Comparison of ENCODE assay signal across 23 mouse cellular contexts in genomic region chr9:100252409-100252808, GRCm38 (mm10).
"Had no signal": no experiment of that assay in that cellular context is flagged by ENCODE, and none has a peak within 500 bp of the region (broad histone marks: within the 10 kb centered on the region; RNA-seq: fewer than 3 reads in every experiment).

No protein-coding gene starts in this region.

- H3K9ac ChIP-seq: heart, embryonic 12.5 days; hindbrain, embryonic 12.5 days; hindbrain, embryonic 14.5 days; intestine, embryonic 15.5 days; limb, embryonic 15.5 days had no signal

- H3K4me1 ChIP-seq: heart, embryonic 10.5 days; heart, embryonic 12.5 days; hindbrain, embryonic 10.5 days; hindbrain, embryonic 12.5 days; intestine, embryonic 15.5 days; limb, embryonic 15.5 days had no signal

- H3K4me2 ChIP-seq: heart, embryonic 12.5 days; hindbrain, embryonic 12.5 days; hindbrain, embryonic 14.5 days; intestine, embryonic 15.5 days; limb, embryonic 15.5 days had no signal

- H3K27ac ChIP-seq: gastrocnemius, adult 2 months; heart, embryonic 10.5 days; hindbrain, embryonic 10.5 days; hindbrain, embryonic 12.5 days; hindbrain, embryonic 14.5 days; intestine, embryonic 15.5 days; layer of hippocampus, adult 2 months; left cerebral cortex, adult 2 months; limb, embryonic 15.5 days had no signal

- ATAC-seq: hindbrain, embryonic 16.5 days; inflammation-experienced regulatory T-cells, adult 6 months; intestine, embryonic 15.5 days; intestine, postnatal 0 days had no signal

- H3K9me3 ChIP-seq: heart, embryonic 10.5 days; heart, embryonic 12.5 days; hindbrain, embryonic 10.5 days; hindbrain, embryonic 12.5 days; intestine, embryonic 15.5 days; limb, embryonic 15.5 days had no signal

- H3K27me3 ChIP-seq: heart, embryonic 12.5 days; intestine, embryonic 15.5 days; limb, embryonic 15.5 days had no signal

- H3K4me3 ChIP-seq: gastrocnemius, adult 2 months; heart, embryonic 10.5 days; heart, embryonic 12.5 days; hindbrain, embryonic 10.5 days; hindbrain, embryonic 12.5 days; intestine, embryonic 15.5 days; layer of hippocampus, adult 2 months; left cerebral cortex, adult 2 months; limb, embryonic 15.5 days had no signal

- DNase-seq: gastrocnemius, adult 2 months; gastrocnemius, postnatal 10 days; gastrocnemius, postnatal 25 days; heart, adult 18-20 months; heart, postnatal 10 days; heart, postnatal 4 days; kidney, adult 18-20 months; kidney, adult 8-10 months; kidney, postnatal 10 days; kidney, postnatal 25 days; kidney, postnatal 4 days had no signal

- H3K36me3 ChIP-seq: heart, embryonic 10.5 days; heart, embryonic 12.5 days; hindbrain, embryonic 10.5 days; hindbrain, embryonic 12.5 days; intestine, embryonic 15.5 days; limb, embryonic 15.5 days had no signal
